Mouse (Mus musculus) testis, postnatal 14 days (tissue): ENCODE results near the gene Chek1.
A peak's percentile ranks its signal among the peaks of the same experiment; 100 is the strongest.

Experiments
- DNase-seq: peaks from one replicate; pipeline ENCODE4 v3.0.0; 2021; ENCODE audit warnings: low spot score

Chek1 gene

DNA sequence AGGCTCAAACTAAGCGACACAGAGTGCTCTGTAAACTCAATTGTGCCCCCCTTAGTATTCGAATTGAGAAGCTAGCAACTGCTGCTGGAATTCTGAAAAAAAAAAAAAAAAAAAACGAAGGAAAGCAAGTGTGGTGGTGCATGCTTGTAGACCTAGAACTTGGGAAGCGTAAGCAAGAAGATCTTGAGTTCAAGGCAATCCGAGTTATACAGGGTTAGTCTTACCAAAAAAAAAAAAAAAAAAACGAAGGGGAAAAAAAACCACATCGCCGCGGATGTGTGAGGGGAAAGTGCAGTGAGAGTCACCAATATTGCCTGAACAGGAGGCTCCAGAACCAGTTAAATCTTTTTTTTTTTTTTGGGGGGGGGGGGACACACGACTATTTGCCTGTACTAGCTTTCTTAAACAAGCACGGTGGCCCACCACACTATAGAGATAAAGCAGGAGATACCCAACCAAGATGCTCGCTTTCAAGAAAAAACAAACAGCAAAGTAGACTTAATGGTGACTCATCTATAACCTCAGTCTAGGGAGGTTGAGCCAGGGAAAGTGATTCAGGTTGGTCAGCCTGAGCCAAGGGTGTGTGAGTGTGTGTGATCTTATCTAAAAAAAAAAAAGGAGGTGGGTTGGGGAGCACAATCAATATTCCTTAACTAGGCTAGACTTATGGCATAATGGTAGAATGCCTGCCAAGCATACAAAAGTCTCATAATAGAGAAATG, at the start of gene Chek1:
TSS of gene Chek1 (minus strand) at position 32 of the 722 bp plus-strand sequence.
- DNase-seq = no peak

DNA sequence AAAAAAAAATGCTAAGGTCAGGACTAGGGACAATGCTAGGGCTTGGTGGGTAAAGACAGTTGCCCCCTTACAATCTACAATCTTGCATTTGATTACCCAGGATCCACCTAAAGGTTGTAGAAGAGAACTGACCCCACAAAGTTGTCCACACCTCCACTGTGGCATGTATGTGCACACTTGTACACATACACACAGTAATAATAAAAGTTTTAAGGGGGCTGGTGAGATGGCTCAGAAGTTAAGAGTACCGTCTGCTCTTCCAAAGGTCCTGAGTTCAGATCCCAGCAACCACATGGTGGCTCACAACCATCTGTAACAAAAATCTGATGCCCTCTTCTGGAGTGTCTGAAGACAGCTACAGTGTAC, 42.2 kb upstream of the Chek1 start:
- no peak for DNase-seq

DNA sequence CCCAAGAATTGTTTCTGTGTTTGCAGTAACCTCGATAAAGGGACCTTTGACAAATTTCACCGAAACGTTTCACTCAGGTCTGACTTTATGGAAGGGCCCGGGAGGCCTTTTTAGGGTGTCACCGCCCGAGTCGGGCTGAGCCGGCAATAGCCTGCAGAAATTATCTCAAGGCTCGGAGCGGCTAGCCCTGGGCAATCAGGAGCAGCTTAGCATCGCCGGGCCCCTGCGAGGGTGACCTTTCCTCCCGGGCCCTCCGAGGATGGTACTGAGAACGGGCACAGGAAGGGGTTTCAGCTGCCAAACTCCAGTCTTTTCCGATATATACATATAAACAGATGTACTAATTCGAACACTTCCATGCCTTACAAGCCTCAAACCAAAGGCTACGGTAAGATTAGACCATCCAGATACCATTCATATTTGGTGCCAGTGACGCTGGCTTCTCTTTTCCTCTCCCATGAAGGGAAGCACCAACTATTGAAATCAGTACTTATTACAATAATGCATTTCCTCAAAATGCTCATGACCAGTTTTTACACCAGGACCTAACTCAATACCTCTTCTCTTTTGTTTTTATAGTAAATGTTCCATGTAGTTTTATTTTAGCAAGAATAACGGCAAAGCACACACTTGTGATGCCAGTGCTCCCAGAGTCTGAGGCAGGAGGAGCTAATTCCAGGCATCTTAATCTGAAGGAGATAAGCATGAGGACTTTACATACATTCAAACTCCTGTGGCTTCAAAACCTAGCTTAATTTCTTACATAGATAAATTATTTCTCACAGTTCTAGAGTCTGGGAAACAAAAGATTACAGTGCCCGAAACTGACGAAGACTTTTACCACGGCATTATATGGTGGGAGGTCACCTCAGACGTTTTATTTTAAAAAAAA, 41.5 kb upstream of the Chek1 start:
- peak; percentile 60 for DNase-seq

DNA sequence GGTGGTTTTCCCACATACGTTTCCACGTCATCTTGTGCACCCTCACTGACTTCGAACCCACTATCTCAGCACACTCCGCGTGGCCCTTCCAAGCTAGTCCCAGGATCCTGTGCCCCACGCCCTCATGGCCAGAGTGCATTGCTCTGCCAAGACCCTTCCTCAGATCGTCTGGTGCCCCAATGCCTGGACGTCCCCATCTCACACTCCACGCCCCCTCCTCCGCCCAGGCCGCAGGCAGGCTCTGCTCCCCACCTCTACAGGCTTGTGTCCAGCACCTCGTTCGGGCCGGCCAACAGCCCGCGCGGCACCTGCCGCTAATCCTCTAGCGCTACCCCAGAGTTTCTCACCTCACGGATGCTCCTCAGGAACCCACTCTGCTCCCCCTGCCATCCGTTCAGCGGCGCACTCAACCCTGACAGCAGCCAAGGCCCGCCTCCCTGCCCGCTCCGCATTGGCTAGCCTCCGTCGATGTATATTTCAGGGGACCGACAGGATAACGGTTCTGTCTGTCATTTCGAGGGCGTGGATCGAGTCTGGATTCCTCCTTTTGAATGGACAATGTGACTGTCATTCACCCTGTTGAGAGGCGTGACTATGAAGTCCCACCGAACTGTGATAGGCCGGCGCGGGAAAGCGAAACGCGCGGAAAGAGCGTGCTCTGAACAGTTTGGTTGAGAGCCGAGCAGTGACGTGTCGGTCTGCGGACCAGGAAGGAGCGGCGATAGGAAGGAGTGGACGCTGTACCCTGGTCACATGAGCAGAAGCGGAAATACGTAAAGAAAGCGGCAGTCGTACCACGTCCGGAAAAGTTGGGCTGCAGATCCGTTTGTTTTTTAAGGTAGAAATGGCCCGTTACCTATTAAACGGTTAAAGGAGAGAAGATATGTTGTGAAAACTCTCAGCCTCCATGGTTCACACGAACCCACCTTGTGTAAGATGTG, 40.6 kb upstream of the Chek1 start, which contains the start of gene Stt3a:
TSS of gene Stt3a (minus strand) at position 477 of the 941 bp plus-strand sequence.
- peak; percentile 99 for DNase-seq

DNA sequence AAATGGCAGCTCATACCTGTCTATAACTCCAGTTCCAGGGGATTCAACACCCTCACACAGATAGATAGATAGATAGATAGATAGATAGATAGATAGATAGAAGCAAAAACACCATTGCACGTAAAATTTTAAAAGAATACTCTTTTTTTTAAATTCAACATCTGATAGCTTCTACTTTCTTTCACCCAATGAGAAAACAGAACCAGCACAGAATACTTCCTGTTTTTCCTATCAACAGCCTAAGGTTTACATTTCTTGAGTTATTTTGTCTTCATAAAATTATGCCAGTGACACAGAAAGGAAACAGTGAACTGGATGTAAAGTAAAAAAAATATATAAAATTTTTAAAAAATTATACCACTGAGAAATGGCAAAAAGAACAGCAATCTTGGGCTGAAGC, 37.5 kb upstream of the Chek1 start:
- DNase-seq = no peak

DNA sequence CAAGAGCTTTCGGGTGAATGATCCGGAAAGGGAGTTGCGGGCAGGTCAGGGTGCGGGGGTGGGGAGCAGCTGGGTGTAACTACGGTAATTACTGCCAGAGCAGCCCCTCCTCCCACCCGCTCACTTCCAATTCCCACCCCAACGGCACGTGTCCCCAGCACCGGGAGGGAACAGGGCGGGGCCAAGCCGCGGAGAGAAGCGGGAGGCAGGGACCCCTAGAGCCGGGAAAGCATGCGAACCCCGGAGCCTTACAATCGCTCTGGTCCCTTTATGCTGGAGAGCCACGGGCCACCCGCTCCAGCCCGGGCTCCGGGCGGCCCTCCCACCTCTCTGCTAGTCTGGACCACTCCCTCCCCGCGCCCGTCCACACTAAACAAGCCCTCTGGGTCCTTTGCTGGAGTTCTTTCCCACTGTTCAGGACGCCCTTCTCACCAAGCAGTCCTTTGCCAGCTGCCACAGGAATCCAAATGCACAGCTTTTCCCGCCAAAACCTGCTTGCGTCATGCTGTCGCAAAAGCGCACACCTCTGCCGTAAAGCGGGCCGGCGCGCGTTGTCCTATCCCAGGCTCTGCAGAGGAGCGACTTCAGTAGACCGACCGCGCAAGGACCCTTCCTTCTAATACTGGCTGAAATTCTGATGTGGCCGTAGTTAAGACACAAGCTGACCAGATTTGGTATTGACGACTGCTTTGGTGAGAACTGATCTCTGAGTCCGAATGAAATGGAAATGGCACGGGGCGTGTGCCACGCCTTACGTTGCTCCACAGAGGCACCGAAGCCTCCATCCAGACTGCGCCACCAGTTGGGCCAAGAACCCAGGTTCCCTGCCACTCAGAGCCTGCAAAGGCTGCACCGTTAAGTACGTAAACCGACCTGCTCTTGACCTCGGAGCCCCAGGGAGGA, 483 bp downstream of the Chek1 start:
- DNase-seq = peak; percentile 91

DNA sequence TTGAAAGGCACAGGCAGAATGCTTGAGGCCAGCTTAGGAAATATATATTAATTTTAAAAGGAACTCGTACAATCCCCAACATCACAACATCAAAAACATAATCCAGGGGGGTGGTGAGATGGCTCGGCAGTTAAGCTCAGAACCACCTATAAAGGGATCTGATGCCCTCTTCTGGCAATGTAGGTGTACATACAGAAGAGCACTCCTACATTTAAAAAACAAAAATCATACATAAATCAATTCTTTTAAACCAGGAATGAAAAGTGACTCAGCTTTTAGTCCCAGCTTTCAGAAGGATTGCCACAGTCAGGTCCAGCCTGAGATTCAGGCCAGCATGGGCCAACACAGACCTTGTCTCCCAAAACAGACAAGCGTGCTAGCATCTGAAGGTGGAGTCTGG, 10.2 kb downstream of the Chek1 start:
- DNase-seq = no peak

DNA sequence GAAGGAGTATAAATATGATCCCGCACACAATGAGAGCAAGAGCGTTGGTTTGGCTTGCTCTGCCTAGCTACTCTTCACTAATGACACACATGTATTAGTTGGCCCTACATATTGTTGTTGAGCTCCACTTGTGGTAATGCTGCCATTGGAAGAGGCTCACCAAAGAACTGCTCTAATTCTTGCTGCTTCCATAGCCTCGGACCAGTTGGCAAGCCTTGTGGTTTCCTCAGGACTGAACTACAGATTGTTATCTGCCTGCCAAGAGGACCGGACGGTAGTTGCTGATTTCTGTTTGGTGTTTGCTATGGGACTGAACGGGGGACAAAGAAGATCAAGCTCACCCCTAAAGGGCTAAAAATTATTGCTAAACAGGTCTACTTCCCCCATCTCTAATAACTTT, 19.6 kb downstream of the Chek1 start:
- DNase-seq = no peak

DNA sequence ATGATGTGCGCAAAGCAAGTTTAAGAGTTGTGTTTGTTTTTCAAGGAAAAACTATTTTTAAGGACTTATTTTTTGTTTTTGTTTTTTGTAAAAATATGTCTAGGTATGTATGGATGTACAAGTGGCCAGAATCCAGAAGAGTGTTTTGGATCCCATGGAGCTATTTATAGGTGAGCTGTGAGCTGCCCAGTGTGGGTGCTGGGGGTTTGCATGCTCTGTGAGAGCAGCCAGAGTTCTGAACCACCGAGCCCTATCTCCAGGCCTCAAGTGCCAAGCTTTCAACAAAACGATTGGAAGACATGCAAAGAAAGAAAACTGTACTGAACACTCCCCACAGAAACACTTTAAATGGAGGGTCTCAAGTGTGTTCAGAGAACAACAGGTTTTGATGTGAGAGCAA, 20.9 kb downstream of the Chek1 start:
- no peak for DNase-seq

DNA sequence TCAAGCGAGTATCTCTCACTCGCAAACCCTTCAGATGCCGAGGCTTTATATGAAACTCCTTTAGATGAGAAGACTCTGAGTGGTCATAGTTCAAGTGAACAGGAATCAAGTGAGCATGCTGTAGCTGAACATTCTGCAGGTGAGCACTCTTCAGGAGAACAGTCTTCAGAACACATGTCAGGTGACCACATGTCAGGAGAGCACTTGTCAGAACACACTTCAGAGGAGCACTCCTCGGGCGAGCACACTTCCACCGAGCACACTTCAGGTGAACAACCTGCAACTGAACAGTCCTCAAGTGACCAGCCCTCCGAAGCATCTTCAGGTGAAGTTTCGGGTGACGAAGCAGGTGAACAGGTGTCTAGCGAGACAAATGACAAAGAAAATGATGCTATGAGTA, 32.6 kb downstream of the Chek1 start:
- no peak for DNase-seq

DNA sequence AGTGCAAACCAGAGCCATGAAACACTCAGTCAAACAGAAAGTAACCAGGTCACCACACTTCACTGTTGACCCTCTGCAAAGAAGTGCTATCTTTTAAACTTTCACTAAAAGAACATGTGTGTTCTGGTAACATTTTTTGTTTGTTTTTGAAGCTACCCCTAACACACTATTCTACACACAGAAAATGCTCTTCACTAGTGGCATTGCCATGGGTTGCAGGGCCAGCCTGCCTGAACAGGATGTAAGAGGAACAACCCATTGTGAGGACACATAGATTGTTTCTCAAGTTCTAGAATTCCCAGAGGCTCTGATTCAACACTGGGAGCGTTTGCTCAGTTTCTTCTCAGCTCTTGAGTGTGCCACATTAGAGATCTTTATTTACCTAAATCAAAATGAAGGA, 33.9 kb downstream of the Chek1 start, which contains the start of gene Acrv1:
TSS of gene Acrv1 (plus strand) at position 301 of the 400 bp plus-strand sequence.
- no peak for DNase-seq

DNA sequence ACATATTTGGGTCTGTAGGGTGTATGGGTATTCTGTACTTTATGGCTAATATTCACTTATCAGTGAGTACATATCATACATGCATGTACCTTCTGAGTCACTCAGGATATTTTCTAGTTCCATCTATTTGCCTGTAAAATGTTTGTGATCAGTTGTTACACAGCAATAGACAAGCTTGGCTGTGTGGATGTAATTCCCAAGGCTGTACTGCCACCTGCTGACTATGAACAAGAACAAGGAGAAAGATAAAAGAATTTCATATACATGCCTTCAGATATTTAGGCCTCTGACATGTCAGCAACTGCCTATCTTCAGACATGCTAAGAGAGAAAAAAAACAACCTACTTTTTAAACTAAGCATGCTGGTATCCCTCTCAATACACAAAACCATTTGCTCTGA, 39.5 kb downstream of the Chek1 start:
- no peak for DNase-seq

DNA sequence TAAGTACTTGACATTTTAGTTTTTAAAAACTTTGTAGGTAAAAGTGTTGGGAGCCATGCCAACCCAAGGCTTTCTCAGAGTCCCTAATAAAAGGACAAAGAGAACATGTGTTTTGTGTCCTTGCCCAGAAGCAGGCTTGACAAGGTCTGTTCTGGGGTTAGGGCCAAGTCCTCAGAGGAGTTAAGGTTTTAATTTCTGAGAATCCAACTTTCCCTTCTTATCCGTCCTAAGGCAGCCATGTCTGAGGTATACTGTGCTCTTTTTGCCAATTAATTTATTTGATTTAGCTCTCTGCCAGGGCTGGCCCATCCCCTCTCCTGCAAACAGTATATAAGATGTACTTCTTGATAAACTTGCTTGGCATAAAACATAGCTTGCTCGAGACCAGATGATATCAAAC, 45.4 kb downstream of the Chek1 start:
- peak; percentile 56 for DNase-seq
